Mouse (Mus musculus): ENCODE results near the gene Dnase1l3.

Dnase1l3 gene

GRCm38 (mm10) chr14:7978183-7978582, 16.2 kb downstream of the Dnase1l3 start:
- no peak for DNase-seq (ENCODE audit: low spot score in 2 of 2)

GRCm38 (mm10) chr14:7977471-7977870, 16.9 kb downstream of the Dnase1l3 start:
- DNase-seq (ENCODE audit: low spot score in 2 of 2) = no peak

- no peak for DNase-seq (ENCODE audit: low spot score in 2 of 2)
Measured at GRCm38 (mm10) chr14:7975177-7975576, 19.2 kb downstream of the Dnase1l3 start.

- DNase-seq (ENCODE audit: low spot score in 2 of 2) = no peak
Measured at GRCm38 (mm10) chr14:7974643-7975042, 19.7 kb downstream of the Dnase1l3 start.

- DNase-seq (ENCODE audit: low spot score in 2 of 2) = no peak
Measured at GRCm38 (mm10) chr14:7971889-7972493, 22.4 kb downstream of the Dnase1l3 start.

- peak; percentile 59 to 63 for DNase-seq (ENCODE audit: low spot score in 2 of 2)
Measured at GRCm38 (mm10) chr14:7964219-7964889, 30.0 kb downstream of the Dnase1l3 start.

- no peak for DNase-seq (ENCODE audit: low spot score in 2 of 2)
Measured at GRCm38 (mm10) chr14:7963160-7963559, 31.2 kb downstream of the Dnase1l3 start.

- no peak for DNase-seq (ENCODE audit: low spot score in 2 of 2)
Measured at GRCm38 (mm10) chr14:7962626-7963025, 31.7 kb downstream of the Dnase1l3 start.

- no peak for DNase-seq (ENCODE audit: low spot score in 2 of 2)
Measured at GRCm38 (mm10) chr14:7961714-7962113, 32.7 kb downstream of the Dnase1l3 start.

- DNase-seq (ENCODE audit: low spot score in 2 of 2) = no peak
Measured at GRCm38 (mm10) chr14:7960616-7961015, 33.8 kb downstream of the Dnase1l3 start.

GRCm38 (mm10) chr14:7957049-7957448, 37.3 kb downstream of the Dnase1l3 start, which contains the start of gene Gm45521:
TSS of gene Gm45521 (plus strand) at chr14:7957288.
- DNase-seq (ENCODE audit: low spot score in 2 of 2) = no peak

- DNase-seq (ENCODE audit: low spot score in 2 of 2) = peak; percentile 52 to 55
Measured at GRCm38 (mm10) chr14:7956427-7956826, 37.9 kb downstream of the Dnase1l3 start.

- DNase-seq (ENCODE audit: low spot score in 2 of 2) = peak in 1 of 2 experiments; percentile 37
Measured at GRCm38 (mm10) chr14:7954071-7954471, 40.3 kb downstream of the Dnase1l3 start.

GRCm38 (mm10) chr14:7952610-7953254, 41.6 kb downstream of the Dnase1l3 start:
- DNase-seq (ENCODE audit: low spot score in 2 of 2) = peak in 1 of 2 experiments; percentile 57

- no peak for DNase-seq (ENCODE audit: low spot score in 2 of 2)
Measured at GRCm38 (mm10) chr14:7951234-7951633, 43.1 kb downstream of the Dnase1l3 start.

- no peak for DNase-seq (ENCODE audit: low spot score in 2 of 2)
Measured at GRCm38 (mm10) chr14:7945261-7945660, 49.1 kb downstream of the Dnase1l3 start.

- no peak for DNase-seq (ENCODE audit: low spot score in 2 of 2)
Measured at GRCm38 (mm10) chr14:7944349-7945039, 49.9 kb downstream of the Dnase1l3 start.

- no peak for DNase-seq (ENCODE audit: low spot score in 2 of 2)
Measured at GRCm38 (mm10) chr14:7943801-7944135, 50.6 kb downstream of the Dnase1l3 start.

- DNase-seq (ENCODE audit: low spot score in 2 of 2) = peak in 1 of 2 experiments; percentile 29
Measured at GRCm38 (mm10) chr14:7943101-7943800, 51.1 kb downstream of the Dnase1l3 start.

GRCm38 (mm10) chr14:7941413-7941812, 53.0 kb downstream of the Dnase1l3 start:
- no peak for DNase-seq (ENCODE audit: low spot score in 2 of 2)
